Mouse (Mus musculus) layer of hippocampus, postnatal 14 days (tissue): ENCODE measurements around the gene Ppp1cc. TPM values are rescaled to one million over a fixed set of nuclear protein-coding genes. Genes with fewer than 3 reads are reported as not detected.
"Not testable (repeated sequence)": the region's sequence is repeated elsewhere in the genome, so short reads cannot be mapped to it uniquely, and the experiment has no call there.

Experiments used
- DNase-seq, 2 experiments: peaks; one replicate each; pipeline ENCODE4 v3.0.0; 2021 to 2022; ENCODE audit warnings: low spot score in 2 of 2, mixed read lengths in 1 of 2
- total RNA-seq, 2 experiments: library from RNA; stranded (reverse); gene quantifications; 2 replicates each; pipeline ENCODE4 v1.2.3; 2021

Gene Ppp1cc
- total RNA-seq, 2 experiments from 2014 or later, result 198 to 200 TPM

- DNase-seq, result no peak
Observed at GRCm38 (mm10) chr5:122135290-122135882, 22.7 kb upstream of the Ppp1cc start.

GRCm38 (mm10) chr5:122136508-122137408 lies 21.3 kb upstream of the Ppp1cc start:
- DNase-seq, result no peak

GRCm38 (mm10) chr5:122138856-122139255 lies 19.2 kb upstream of the Ppp1cc start:
- DNase-seq, result no peak

- not testable (repeated sequence) for DNase-seq
Observed at GRCm38 (mm10) chr5:122139771-122140170, 18.3 kb upstream of the Ppp1cc start.

- DNase-seq, result no peak
Observed at GRCm38 (mm10) chr5:122140723-122141122, 17.4 kb upstream of the Ppp1cc start, which contains the start of gene Ccdc63. Gene Ccdc63 (minus strand): TSS chr5:122140823.

GRCm38 (mm10) chr5:122142230-122142992 lies 15.7 kb upstream of the Ppp1cc start:
- no peak for DNase-seq

- no peak for DNase-seq
Observed at GRCm38 (mm10) chr5:122143543-122143942, 14.5 kb upstream of the Ppp1cc start.

- no peak for DNase-seq
Observed at GRCm38 (mm10) chr5:122144825-122145224, 13.3 kb upstream of the Ppp1cc start.

GRCm38 (mm10) chr5:122145381-122146055 lies 12.6 kb upstream of the Ppp1cc start:
- no peak for DNase-seq

- DNase-seq, result no peak
Observed at GRCm38 (mm10) chr5:122146056-122146580, 12.0 kb upstream of the Ppp1cc start.

GRCm38 (mm10) chr5:122146609-122147008 lies 11.5 kb upstream of the Ppp1cc start:
- no peak for DNase-seq

- no peak for DNase-seq
Observed at GRCm38 (mm10) chr5:122148107-122148506, 10.0 kb upstream of the Ppp1cc start.

GRCm38 (mm10) chr5:122149259-122149658 lies 8.8 kb upstream of the Ppp1cc start:
- DNase-seq, result no peak

- not testable (repeated sequence) for DNase-seq
Observed at GRCm38 (mm10) chr5:122152508-122152907, 5.6 kb upstream of the Ppp1cc start.

GRCm38 (mm10) chr5:122154006-122154405 lies 4.1 kb upstream of the Ppp1cc start:
- DNase-seq, result no peak

GRCm38 (mm10) chr5:122154782-122155181 lies 3.3 kb upstream of the Ppp1cc start:
- DNase-seq, result no peak

- no peak for DNase-seq
Observed at GRCm38 (mm10) chr5:122155613-122156012, 2.5 kb upstream of the Ppp1cc start.

- no peak for DNase-seq
Observed at GRCm38 (mm10) chr5:122156486-122156885, 1.6 kb upstream of the Ppp1cc start.

- DNase-seq, result no peak
Observed at GRCm38 (mm10) chr5:122158557-122159515, 758 bp downstream of the Ppp1cc start.

- DNase-seq, result no peak
Observed at GRCm38 (mm10) chr5:122163194-122163593, 5.1 kb downstream of the Ppp1cc start.
